Mouse (Mus musculus) MEL (cell line): Measurements from ENCODE around the gene Polr3b. TPM values are rescaled to one million over a fixed set of nuclear protein-coding genes. Genes with fewer than 3 reads are reported as not detected.

ENCODE experiments used
- DNase-seq: peaks from one replicate; pipeline ENCODE4 v3.0.0; 2011; ENCODE audit warnings: low read depth, low spot score
- H3K27ac ChIP-seq: 2 replicates; pipeline ENCODE4 v1.5.1; 2012; ENCODE audit warnings: low read depth, mild to moderate bottlenecking, control low read depth, low read length, moderate library complexity; ENCODE audit not compliant: control insufficient read depth
- H3K27me3 ChIP-seq, 2 experiments: fragments of 150-350 bp in 1 of 2; sonication (generic) in 1 of 2; 2 replicates each; pipeline ENCODE4 v1.6.1; 2012; ENCODE audit warnings: low read length in 2 of 2, mild to moderate bottlenecking in 2 of 2, improper control_type of control experiment in 1 of 2, moderate library complexity in 1 of 2; ENCODE audit not compliant: insufficient read depth in 2 of 2, control insufficient read depth in 1 of 2
- H3K36me3 ChIP-seq, 2 experiments: 2 replicates each; pipeline ENCODE4 v1.6.1; 2012 to 2014; ENCODE audit warnings: low read length in 2 of 2, improper control_type of control experiment in 1 of 2, inconsistent platforms in 1 of 2, mild to moderate bottlenecking in 1 of 2; ENCODE audit not compliant: insufficient read depth in 2 of 2, control insufficient read depth in 1 of 2
- H3K4me1 ChIP-seq, 2 experiments: fragments of 150-350 bp in 1 of 2; sonication (generic) in 1 of 2; 2 replicates each; pipeline ENCODE4 v1.6.1; 2012; ENCODE audit warnings: low read length in 2 of 2, improper control_type of control experiment in 1 of 2, mild to moderate bottlenecking in 1 of 2; ENCODE audit not compliant: insufficient read depth in 2 of 2, control insufficient read depth in 1 of 2
- H3K4me3 ChIP-seq, 2 experiments: fragments of 150-350 bp in 1 of 2; sonication (generic) in 1 of 2; 2 replicates each; pipeline ENCODE4 v1.5.1; 2012; ENCODE audit warnings: low read depth in 2 of 2, low read length in 2 of 2, mild to moderate bottlenecking in 2 of 2, moderate library complexity in 2 of 2, control low read depth in 1 of 2, improper control_type of control experiment in 1 of 2; ENCODE audit not compliant: control insufficient read depth in 1 of 2, insufficient read depth in 1 of 2
- H3K79me2 ChIP-seq: 2 replicates; pipeline ENCODE4 v1.6.1; 2012; ENCODE audit warnings: mild to moderate bottlenecking, low read length, moderate library complexity; ENCODE audit not compliant: control insufficient read depth, poor library complexity, insufficient read depth
- H3K9ac ChIP-seq: 2 replicates; pipeline ENCODE4 v1.6.1; 2012; ENCODE audit warnings: low read depth, mild to moderate bottlenecking, control low read depth, low read length, moderate library complexity; ENCODE audit not compliant: control insufficient read depth, poor library complexity, severe bottlenecking
- H3K9me3 ChIP-seq: fragments of 150-350 bp; sonication (generic); replicated peaks from 2 replicates; pipeline ENCODE4 v1.6.1; 2012; ENCODE audit warnings: mild to moderate bottlenecking, low read length, improper control_type of control experiment, moderate library complexity; ENCODE audit not compliant: insufficient read depth
- CHD1 ChIP-seq: IDR thresholded peaks from 2 replicates; pipeline ENCODE4 v1.6.1; 2012; ENCODE audit warnings: low read depth, mild to moderate bottlenecking, inconsistent platforms, low read length, improper control_type of control experiment
- CTCF ChIP-seq, 3 experiments: IDR thresholded peaks in 2 of 3; conservative IDR thresholded peaks in 1 of 3; 2 replicates each; pipeline ENCODE4 v1.5.1; 2011 to 2012; ENCODE audit warnings: low read length in 3 of 3, low read depth in 2 of 3, mild to moderate bottlenecking in 2 of 3, improper control_type of control experiment in 1 of 3, inconsistent platforms in 1 of 3, mixed read lengths in 1 of 3, moderate library complexity in 1 of 3; ENCODE audit not compliant: control insufficient read depth in 1 of 3, insufficient read depth in 1 of 3, poor library complexity in 1 of 3, severe bottlenecking in 1 of 3
- ELF1 ChIP-seq: IDR thresholded peaks from 2 replicates; pipeline ENCODE4 v1.6.1; 2014; ENCODE audit warnings: low read depth, mild to moderate bottlenecking, inconsistent platforms, low read length, improper control_type of control experiment, moderate library complexity
- EP300 ChIP-seq, 2 experiments: IDR thresholded peaks; 2 replicates each; pipeline ENCODE4 v1.6.1; 2011; ENCODE audit warnings: improper control_type of control experiment in 2 of 2, low read length in 2 of 2, low read depth in 1 of 2, mild to moderate bottlenecking in 1 of 2
- ETS1 ChIP-seq: IDR thresholded peaks from 2 replicates; pipeline ENCODE4 v1.6.1; 2012; ENCODE audit warnings: low read depth, mild to moderate bottlenecking, inconsistent platforms, low read length, improper control_type of control experiment, moderate library complexity
- GATA1 ChIP-seq: IDR thresholded peaks from 2 replicates; pipeline ENCODE4 v1.6.1; 2011; ENCODE audit warnings: low read depth, low read length, improper control_type of control experiment
- HCFC1 ChIP-seq: IDR thresholded peaks from 2 replicates; pipeline ENCODE4 v1.6.1; 2012; ENCODE audit warnings: low read depth, mild to moderate bottlenecking, inconsistent platforms, low read length, improper control_type of control experiment, moderate library complexity
- MAZ ChIP-seq: IDR thresholded peaks from 2 replicates; pipeline ENCODE4 v1.6.1; 2012; ENCODE audit warnings: low read depth, mild to moderate bottlenecking, inconsistent platforms, low read length, improper control_type of control experiment
- MEF2A ChIP-seq: IDR thresholded peaks from 2 replicates; pipeline ENCODE4 v1.6.1; 2014; ENCODE audit warnings: low read depth, mild to moderate bottlenecking, inconsistent platforms, low read length, improper control_type of control experiment; ENCODE audit not compliant: poor library complexity, insufficient replicate concordance, severe bottlenecking; ENCODE audit errors: extremely low read depth
- MYB ChIP-seq: IDR thresholded peaks from 2 replicates; pipeline ENCODE4 v1.6.1; 2011; ENCODE audit warnings: mild to moderate bottlenecking, low read depth, low read length, improper control_type of control experiment
- MYC ChIP-seq: IDR thresholded peaks from 2 replicates; pipeline ENCODE4 v1.6.1; 2011; ENCODE audit warnings: low read depth, mild to moderate bottlenecking, low read length, improper control_type of control experiment, moderate library complexity
- POLR2AphosphoS2 ChIP-seq: IDR thresholded peaks from 2 replicates; pipeline ENCODE4 v1.6.1; 2011; ENCODE audit warnings: low read length, improper control_type of control experiment
- POLR2AphosphoS5 ChIP-seq: IDR thresholded peaks from 2 replicates; pipeline ENCODE4 v1.6.1; 2012; ENCODE audit warnings: low read depth, borderline replicate concordance, mild to moderate bottlenecking, inconsistent platforms, low read length, moderate library complexity, mixed read lengths
- RAD21 ChIP-seq: IDR thresholded peaks from 2 replicates; pipeline ENCODE4 v1.6.1; 2011; ENCODE audit warnings: mild to moderate bottlenecking, low read depth, low read length, improper control_type of control experiment
- TAL1 ChIP-seq: IDR thresholded peaks from 2 replicates; pipeline ENCODE4 v1.6.1; 2012; ENCODE audit warnings: mild to moderate bottlenecking, inconsistent platforms, low read length, moderate library complexity, mixed read lengths
- TBP ChIP-seq: IDR thresholded peaks from 2 replicates; pipeline ENCODE4 v1.8.0; 2011; ENCODE audit warnings: low read depth, low read length, improper control_type of control experiment
- USF2 ChIP-seq, 2 experiments: IDR thresholded peaks; 2 replicates each; pipeline ENCODE4 v1.6.1; 2011 to 2012; ENCODE audit warnings: improper control_type of control experiment in 2 of 2, low read length in 2 of 2, borderline replicate concordance in 1 of 2, inconsistent platforms in 1 of 2, low read depth in 1 of 2, mild to moderate bottlenecking in 1 of 2; ENCODE audit not compliant: insufficient read depth in 1 of 2
- ZC3H11A ChIP-seq: IDR thresholded peaks from 2 replicates; pipeline ENCODE4 v1.6.1; 2012; ENCODE audit warnings: low read depth, mild to moderate bottlenecking, inconsistent platforms, low read length, improper control_type of control experiment
- ZMIZ1 ChIP-seq: IDR thresholded peaks from 2 replicates; pipeline ENCODE4 v1.6.1; 2012; ENCODE audit warnings: low read depth, mild to moderate bottlenecking, inconsistent platforms, low read length, improper control_type of control experiment, moderate library complexity
- polyA plus RNA-seq, 2 experiments: library from polyadenylated mRNA; stranded (reverse) in 1 of 2; unstranded in 1 of 2; fragments of >175 nt in 1 of 2; fragments of >200 nt in 1 of 2; gene quantifications; 2 replicates each; pipeline versions ENCODE4 v1.2.1 to v1.2.4; 2012; ENCODE audit warnings: low replicate concordance in 2 of 2, low read depth in 1 of 2; ENCODE audit not compliant: insufficient read length in 2 of 2, insufficient read depth in 1 of 2, missing spikeins in 1 of 2
- total RNA-seq: library from RNA; depleted of rRNA; stranded (reverse); fragments of 300-350 nt; gene quantifications from 2 replicates; pipeline ENCODE4 v1.2.3, GENCODE M21; 2012

The Polr3b gene
- total and polyA plus RNA-seq, 3 experiments = 19.8 to 24.2 TPM; not detected in 1

DNA sequence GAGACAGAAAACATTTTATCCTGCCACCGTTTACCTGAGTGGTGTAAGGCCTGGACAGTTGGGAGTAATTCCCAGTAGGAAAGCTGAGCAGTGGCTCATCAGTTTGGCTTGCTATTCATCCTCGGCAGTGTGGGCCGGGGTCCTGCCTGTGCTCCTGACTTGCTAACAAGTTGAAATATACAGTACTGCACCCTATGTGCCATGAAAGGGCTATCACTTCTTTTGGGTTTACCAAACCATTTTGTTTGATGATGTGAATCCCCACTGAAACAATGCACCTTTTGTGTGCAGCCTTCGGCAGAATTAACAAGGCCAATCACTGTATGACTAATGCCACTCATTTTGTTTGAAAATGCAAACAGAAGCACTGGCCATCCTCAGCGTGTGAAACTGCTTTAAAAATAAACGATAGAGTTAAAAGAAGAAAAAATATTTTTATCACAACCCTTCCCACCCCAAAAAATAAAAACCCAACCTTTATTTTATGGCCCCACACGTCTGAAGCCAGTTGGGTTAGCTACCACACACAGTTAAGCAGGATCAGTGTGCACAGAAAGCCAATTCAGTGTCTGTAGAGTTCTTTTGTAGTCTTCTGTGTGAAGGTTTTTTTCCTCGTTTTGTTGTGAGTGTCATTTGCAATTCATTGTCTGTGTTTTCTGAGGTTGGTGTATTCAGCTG is 63.5 kb downstream of the Polr3b start:
- no peak for DNase-seq
- H3K9me3 ChIP-seq = no peaks in the 10 kb centered on the region
- H3K9ac ChIP-seq = no peak overlapping the region
- no peaks in the 10 kb centered on the region; a peak in 1 of 4 replicates for H3K36me3 ChIP-seq
- no peaks in the 10 kb centered on the region for H3K4me1 ChIP-seq
- H3K4me3 ChIP-seq = no peak overlapping the region
- H3K27ac ChIP-seq = no peak overlapping the region
- H3K79me2 ChIP-seq = no peaks in the 10 kb centered on the region
- H3K27me3 ChIP-seq = no peaks in the 10 kb centered on the region
- no peak for TF ChIP-seq POLR2AphosphoS5
- no peak for TF ChIP-seq ETS1
- TF ChIP-seq CHD1 = no peak
- TF ChIP-seq POLR2AphosphoS2 = no peak
- TF ChIP-seq ELF1 = no peak
- no peak for TF ChIP-seq EP300 (IDR thresholded peaks at IDR 0.05; ENCODE audit: low read depth in 1 of 2, low read length in 2 of 2)
- TF ChIP-seq MYC = no peak
- TF ChIP-seq TBP = no peak
- no peak for TF ChIP-seq RAD21
- no peak for TF ChIP-seq USF2 (IDR thresholded peaks at IDR 0.05; ENCODE audit: borderline replicate concordance in 1 of 2, insufficient read depth in 1 of 2, low read depth in 1 of 2, low read length in 2 of 2)
- TF ChIP-seq CTCF (IDR thresholded peaks at IDR 0.05 in 2 of 3, conservative IDR thresholded peaks at IDR 0.05 in 1 of 3; ENCODE audit: control insufficient read depth in 1 of 3, insufficient read depth in 1 of 3, low read depth in 2 of 3, low read length in 3 of 3, poor library complexity in 1 of 3, severe bottlenecking in 1 of 3) = no peak
- TF ChIP-seq MYB = no peak
- TF ChIP-seq HCFC1 = no peak
- TF ChIP-seq MEF2A = no peak
- no peak for TF ChIP-seq ZC3H11A
- no peak for TF ChIP-seq ZMIZ1
- TF ChIP-seq, all 39 proteins: peak for 0

DNA sequence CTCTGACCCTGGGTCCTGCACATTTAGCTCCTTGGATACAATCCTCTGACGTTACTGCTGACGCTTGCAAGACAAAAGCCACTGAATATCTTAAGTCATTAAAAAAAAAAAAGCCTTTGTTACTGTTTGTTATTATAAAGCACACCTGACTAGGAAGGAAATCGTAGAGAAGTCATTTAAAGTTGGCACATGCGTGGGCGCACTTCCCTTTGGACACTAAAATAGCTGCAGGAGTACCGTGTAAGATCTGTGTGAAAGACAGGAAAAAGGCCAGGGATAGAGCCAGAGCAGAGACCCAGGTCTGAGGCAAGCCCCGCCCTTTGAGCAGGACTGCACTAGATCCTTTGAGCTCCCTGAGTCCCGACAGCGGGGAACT is 64.0 kb downstream of the Polr3b start:
- H3K36me3 ChIP-seq = no peaks in the 10 kb centered on the region; a peak in 1 of 4 replicates
- no peak overlapping the region for H3K27ac ChIP-seq

More for the DNA sequence above, 64.0 kb downstream of the Polr3b start:
- no peak for TF ChIP-seq TAL1
- no peak for TF ChIP-seq MAZ
- TF ChIP-seq ELF1 = no peak
- no peak for TF ChIP-seq HCFC1
- no peak for TF ChIP-seq GATA1
- Histone ChIP-seq H3K9me3 (no peaks in the 10 kb centered on the region), H3K4me1 (no peaks in the 10 kb centered on the region), H3K27me3 (no peaks in the 10 kb centered on the region), H3K9ac (no peak overlapping the region), H3K79me2 (no peaks in the 10 kb centered on the region), H3K4me3 (no peak overlapping the region)
- DNase-seq = no peak
